Mouse (Mus musculus) midbrain, embryonic 16.5 days (tissue): ENCODE results near the gene Vwa5b2. TPM values are rescaled to one million over a fixed set of nuclear protein-coding genes. Genes with fewer than 3 reads are reported as not detected.

Experiments used
- ATAC-seq: fragments of 200-750 bp; cut with Nextera tagmentation; 2 replicates; pipeline ENCODE4 v1.8.0; 2017; ENCODE audit warnings: moderate TSS enrichment
- H3K27ac ChIP-seq: fragments of 300-500 bp; sonication (generic); 2 replicates; pipeline ENCODE4 v1.5.1; 2014; ENCODE audit warnings: mild to moderate bottlenecking, low read length, mixed read lengths
- H3K27me3 ChIP-seq: fragments of 300-500 bp; sonication (generic); 2 replicates; pipeline ENCODE4 v1.6.1; 2014; ENCODE audit warnings: low read depth, low read length, mixed read lengths; ENCODE audit not compliant: control insufficient read depth, insufficient read depth
- H3K36me3 ChIP-seq: fragments of 300-500 bp; sonication (generic); 2 replicates; pipeline ENCODE4 v1.6.1; 2014; ENCODE audit warnings: mild to moderate bottlenecking, low read length, moderate library complexity, mixed read lengths; ENCODE audit not compliant: control insufficient read depth, insufficient read depth
- H3K4me1 ChIP-seq: fragments of 300-500 bp; sonication (generic); 2 replicates; pipeline ENCODE4 v1.6.1; 2014; ENCODE audit warnings: mild to moderate bottlenecking, low read length, mixed read lengths; ENCODE audit not compliant: control insufficient read depth, insufficient read depth
- H3K4me2 ChIP-seq: fragments of 300-500 bp; sonication (generic); 2 replicates; pipeline ENCODE4 v1.6.1; 2014; ENCODE audit warnings: mild to moderate bottlenecking, low read length, mixed read lengths
- H3K4me3 ChIP-seq: fragments of 300-500 bp; sonication (generic); 2 replicates; pipeline ENCODE4 v1.5.1; 2014; ENCODE audit warnings: low read depth, mild to moderate bottlenecking, low read length, moderate library complexity, mixed read lengths
- H3K9ac ChIP-seq: fragments of 300-500 bp; sonication (generic); 2 replicates; pipeline ENCODE4 v1.6.1; 2014; ENCODE audit warnings: low read depth, low read length, mixed read lengths
- H3K9me3 ChIP-seq: fragments of 300-500 bp; sonication (generic); replicated peaks from 2 replicates; pipeline ENCODE4 v1.6.1; 2014; ENCODE audit warnings: mild to moderate bottlenecking, low read length, mixed read lengths; ENCODE audit not compliant: control insufficient read depth, poor library complexity, severe bottlenecking
- WGBS: fragments of 180-500 bp; shearing (Covaris S2); extraction: QIAGEN DNeasy Blood & Tissue Kit; methylation state at CpG from one replicate; pipeline ENCODE4 v1.1.7; 2014; 5-methylcytosine and 5-hydroxymethylcytosine counted together
- polyA plus RNA-seq: library from polyadenylated mRNA; unstranded; fragments of >200 nt; fragmentation: Nextera tagmentation; extraction: Ambion mirVana; gene quantifications from 2 replicates; pipeline ENCODE4 v1.2.1, GENCODE M21; 2015

Vwa5b2 gene
- polyA plus RNA-seq, 1 experiment from 2014 or later: 26.7 TPM

- H3K4me3 ChIP-seq: no peak overlapping the region
- H3K9ac ChIP-seq: no peak overlapping the region
- peaks cover 2% of the 10 kb centered on the region; the same call in 1 of the 2 replicates for H3K36me3 ChIP-seq
- H3K4me2 ChIP-seq: no peak overlapping the region
- H3K9me3 ChIP-seq: no peaks in the 10 kb centered on the region
- peaks cover 12% of the 10 kb centered on the region for H3K27me3 ChIP-seq
- H3K4me1 ChIP-seq: no peaks in the 10 kb centered on the region
- WGBS: 74% methylated on average over 7 of the region's 7 CpGs
- no peak for ATAC-seq
- no peak overlapping the region for H3K27ac ChIP-seq
Observed at GRCm38 (mm10) chr16:20596687-20597441, 7.6 kb downstream of the Vwa5b2 start.

- Histone ChIP-seq H3K27me3 (no peaks in the 10 kb centered on the region), H3K36me3 (peaks cover 16% of the 10 kb centered on the region), H3K4me2 (no peak overlapping the region), H3K4me3 (no peak overlapping the region), H3K27ac (no peak overlapping the region), H3K9me3 (no peaks in the 10 kb centered on the region), H3K4me1 (no peaks in the 10 kb centered on the region), H3K9ac (no peak overlapping the region)
- ATAC-seq: no peak
- 62% methylated on average over 5 of the region's 5 CpGs for WGBS
Observed at GRCm38 (mm10) chr16:20600511-20600910, 11.2 kb downstream of the Vwa5b2 start.

- Histone ChIP-seq H3K27ac (no peak overlapping the region), H3K27me3 (no peaks in the 10 kb centered on the region), H3K4me1 (peaks cover 5% of the 10 kb centered on the region), H3K4me3 (no peak overlapping the region), H3K4me2 (no peak overlapping the region), H3K9ac (no peak overlapping the region), H3K36me3 (peaks cover 33% of the 10 kb centered on the region), H3K9me3 (no peaks in the 10 kb centered on the region)
- WGBS: 65% methylated on average over 9 of the region's 9 CpGs
- 0 out of 2 replicates have a peak, but pooled peaks have one; percentile 27 for ATAC-seq
Observed at GRCm38 (mm10) chr16:20604705-20605104, 15.4 kb downstream of the Vwa5b2 start.

GRCm38 (mm10) chr16:20610501-20611356 lies 21.5 kb downstream of the Vwa5b2 start:
- Histone ChIP-seq H3K9ac (peak overlapping the region; percentile 95), H3K9me3 (no peaks in the 10 kb centered on the region), H3K4me1 (peaks cover 20% of the 10 kb centered on the region), H3K27me3 (no peaks in the 10 kb centered on the region), H3K4me3 (peak overlapping the region; percentile 84), H3K36me3 (peaks cover 17% of the 10 kb centered on the region), H3K27ac (peak overlapping the region; percentile 89), H3K4me2 (peak overlapping the region; percentile 89)
- under 1% methylated on average over 28 of the region's 28 CpGs for WGBS
- ATAC-seq: peak; percentile 79

GRCm38 (mm10) chr16:20611357-20612227 lies 22.3 kb downstream of the Vwa5b2 start, which contains the start of the genes Eef1akmt4, Gm49333 and Alg3:
Gene Eef1akmt4, plus strand, starts transcription at chr16:20611593.
Gene Gm49333, plus strand, starts transcription at chr16:20611610.
Gene Alg3, minus strand, starts transcription at chr16:20611735.
- peaks cover 20% of the 10 kb centered on the region for H3K4me1 ChIP-seq
- H3K27ac ChIP-seq: peak within 1 kb of the TSS; percentile 89
- 2% methylated on average over 41 of the region's 41 CpGs for WGBS
- peaks cover 10% of the 10 kb centered on the region for H3K36me3 ChIP-seq
- no peaks in the 10 kb centered on the region for H3K9me3 ChIP-seq
- peak; percentile 93 for ATAC-seq
- no peaks in the 10 kb centered on the region for H3K27me3 ChIP-seq
- peak within 1 kb of the TSS; percentile 95 for H3K9ac ChIP-seq
- peak within 1 kb of the TSS; percentile 84 for H3K4me3 ChIP-seq
- peak within 1 kb of the TSS; percentile 89 for H3K4me2 ChIP-seq

GRCm38 (mm10) chr16:20619541-20620398 lies 30.5 kb downstream of the Vwa5b2 start:
- under 1% methylated on average over 70 of the region's 83 CpGs for WGBS
- peaks cover 13% of the 10 kb centered on the region for H3K4me1 ChIP-seq
- H3K4me2 ChIP-seq: peak overlapping the region; percentile 77
- peak overlapping the region; percentile 89 for H3K4me3 ChIP-seq
- H3K27ac ChIP-seq: peak overlapping the region; percentile 96
- H3K27me3 ChIP-seq: no peaks in the 10 kb centered on the region
- H3K9ac ChIP-seq: peak overlapping the region; percentile 94
- H3K36me3 ChIP-seq: no peaks in the 10 kb centered on the region
- no peaks in the 10 kb centered on the region for H3K9me3 ChIP-seq
- peak; percentile 18; the same call in 1 of the 2 replicates for ATAC-seq

GRCm38 (mm10) chr16:20620399-20620735 lies 31.1 kb downstream of the Vwa5b2 start:
- peak overlapping the region; percentile 77 for H3K4me2 ChIP-seq
- no peaks in the 10 kb centered on the region for H3K36me3 ChIP-seq
- no peaks in the 10 kb centered on the region for H3K27me3 ChIP-seq
- under 1% methylated on average over 9 of the region's 9 CpGs for WGBS
- H3K4me1 ChIP-seq: peaks cover 13% of the 10 kb centered on the region
- H3K9me3 ChIP-seq: no peaks in the 10 kb centered on the region
- peak overlapping the region; percentile 94 for H3K9ac ChIP-seq
- ATAC-seq: peak; percentile 6
- H3K27ac ChIP-seq: peak overlapping the region; percentile 96
- H3K4me3 ChIP-seq: peak overlapping the region; percentile 89

- H3K4me1 ChIP-seq: peaks cover 13% of the 10 kb centered on the region
- H3K4me3 ChIP-seq: peak overlapping the region; percentile 89
- H3K4me2 ChIP-seq: peak overlapping the region; percentile 77
- peak; percentile 8 for ATAC-seq
- no peaks in the 10 kb centered on the region for H3K9me3 ChIP-seq
- H3K27me3 ChIP-seq: no peaks in the 10 kb centered on the region
- peak overlapping the region; percentile 96 for H3K27ac ChIP-seq
- peak overlapping the region; percentile 94 for H3K9ac ChIP-seq
- under 1% methylated on average over 32 of the region's 32 CpGs for WGBS
- H3K36me3 ChIP-seq: no peaks in the 10 kb centered on the region
Observed at GRCm38 (mm10) chr16:20620751-20621190, 31.5 kb downstream of the Vwa5b2 start.
